Mouse (Mus musculus) intestine, embryonic 14.5 days (tissue): ENCODE data around the gene Rex2. TPM values are rescaled to one million over a fixed set of nuclear protein-coding genes. Genes with fewer than 3 reads are reported as not detected.
"Not testable (repeated sequence)": the region's sequence is repeated elsewhere in the genome, so short reads cannot be mapped to it uniquely, and the experiment has no call there.

Experiments
- ATAC-seq: fragments of 200-750 bp; cut with Nextera tagmentation; replicated peaks from 2 replicates; pipeline ENCODE4 v1.8.0; 2017; ENCODE audit warnings: low read depth, moderate number of reproducible peaks, moderate TSS enrichment, moderate library complexity; ENCODE audit not compliant: low FRiP score, low TSS enrichment
- DNase-seq: peaks from one replicate; pipeline ENCODE4 v3.0.0-alpha.2; 2018; ENCODE audit warnings: low spot score
- H3K27ac ChIP-seq: fragments of 300-500 bp; sonication (generic); 2 replicates; pipeline ENCODE4 v1.5.1; 2014; ENCODE audit warnings: low read depth, mild to moderate bottlenecking, control low read depth
- H3K27me3 ChIP-seq: fragments of 300-500 bp; sonication (generic); replicated peaks from 2 replicates; pipeline ENCODE4 v1.6.1; 2014; ENCODE audit warnings: low read length, control low read depth; ENCODE audit not compliant: control insufficient read depth, insufficient read depth
- H3K36me3 ChIP-seq: fragments of 300-500 bp; sonication (generic); 2 replicates; pipeline ENCODE4 v1.6.1; 2014; ENCODE audit warnings: low read length, control low read depth; ENCODE audit not compliant: control insufficient read depth, insufficient read depth
- H3K4me1 ChIP-seq: fragments of 300-500 bp; sonication (generic); replicated peaks from 2 replicates; pipeline ENCODE4 v1.6.1; 2014; ENCODE audit warnings: low read length, control low read depth, mixed read lengths; ENCODE audit not compliant: control insufficient read depth, insufficient read depth
- H3K4me2 ChIP-seq: fragments of 300-500 bp; sonication (generic); 2 replicates; pipeline ENCODE4 v1.6.1; 2014; ENCODE audit warnings: low read length
- H3K4me3 ChIP-seq: fragments of 300-500 bp; sonication (generic); 2 replicates; pipeline ENCODE4 v1.5.1; 2014; ENCODE audit warnings: low read depth, low read length, control low read depth, mixed read lengths
- H3K9ac ChIP-seq: fragments of 300-500 bp; sonication (generic); 2 replicates; pipeline ENCODE4 v1.6.1; 2014; ENCODE audit warnings: mild to moderate bottlenecking, low read length
- H3K9me3 ChIP-seq: fragments of 300-500 bp; sonication (generic); 2 replicates; pipeline ENCODE4 v1.6.1; 2016; ENCODE audit warnings: low read length, control low read depth; ENCODE audit not compliant: control insufficient read depth
- WGBS: fragments of 180-500 bp; shearing (Covaris S2); extraction: QIAGEN DNeasy Blood & Tissue Kit; methylation state at CpG from one replicate; pipeline ENCODE4 v1.1.7; 2014; 5-methylcytosine and 5-hydroxymethylcytosine counted together
- polyA plus RNA-seq: library from polyadenylated mRNA; unstranded; fragments of >200 nt; fragmentation: Nextera tagmentation; extraction: Ambion mirVana; gene quantifications from 2 replicates; pipeline ENCODE4 v1.2.1, GENCODE M21; 2014

The Rex2 gene
- not detected in 2 replicates for polyA plus RNA-seq

DNA sequence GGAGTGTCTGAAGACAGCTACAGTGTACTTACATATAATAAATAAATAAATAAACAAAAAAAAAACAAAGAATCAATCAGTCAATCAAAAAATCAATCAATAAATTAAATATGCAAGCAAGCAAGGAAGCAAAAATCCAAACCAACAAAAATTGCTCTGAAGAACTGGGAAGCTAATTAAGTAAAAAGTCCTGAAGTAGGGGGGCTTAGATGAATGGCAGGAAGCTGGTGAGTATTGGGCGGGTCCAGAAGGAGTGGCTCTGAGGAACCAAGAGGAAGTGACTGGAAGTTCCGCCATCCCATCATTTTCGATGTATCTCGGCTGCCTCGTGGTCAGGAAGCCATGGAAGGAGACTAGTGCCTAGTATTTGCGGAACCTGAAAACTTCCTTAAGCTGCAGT is at the start of gene Rex2:
TSS of gene Rex2 (plus strand) at position 301 of the 400 bp plus-strand sequence.
- H3K27ac ChIP-seq, H3K4me1 ChIP-seq, H3K9me3 ChIP-seq, ATAC-seq, DNase-seq, H3K4me3 ChIP-seq, H3K9ac ChIP-seq, H3K4me2 ChIP-seq, H3K27me3 ChIP-seq, H3K36me3 ChIP-seq: not testable (repeated sequence)
- WGBS = no CpG with 5 or more reads among the region's 6 CpGs

DNA sequence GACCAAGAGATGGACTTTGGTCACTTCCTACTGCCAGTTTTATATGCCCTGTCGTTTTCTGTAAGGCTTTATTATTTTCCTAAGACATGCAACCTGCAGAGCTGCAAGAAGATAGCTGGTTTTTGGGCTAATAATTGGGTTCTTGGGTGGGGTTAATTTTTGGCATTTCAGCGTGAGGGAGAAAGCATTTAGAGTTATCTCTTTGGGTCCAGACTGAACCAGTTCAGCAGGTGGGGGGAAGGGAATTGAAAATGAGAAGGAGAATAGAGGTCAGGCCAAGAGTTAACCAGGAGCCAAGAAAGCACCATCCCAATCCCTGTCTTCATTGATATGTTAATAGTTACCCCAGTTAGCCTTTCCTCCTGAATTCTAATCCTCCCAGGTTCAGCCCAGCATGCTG is 45.1 kb upstream of the Rex2 start:
- 18% methylated on average over 2 of the region's 2 CpGs for WGBS
- DNase-seq, H3K4me3 ChIP-seq, H3K9ac ChIP-seq, H3K27me3 ChIP-seq, H3K4me2 ChIP-seq, H3K9me3 ChIP-seq, H3K4me1 ChIP-seq, ATAC-seq, H3K36me3 ChIP-seq, H3K27ac ChIP-seq: not testable (repeated sequence)

DNA sequence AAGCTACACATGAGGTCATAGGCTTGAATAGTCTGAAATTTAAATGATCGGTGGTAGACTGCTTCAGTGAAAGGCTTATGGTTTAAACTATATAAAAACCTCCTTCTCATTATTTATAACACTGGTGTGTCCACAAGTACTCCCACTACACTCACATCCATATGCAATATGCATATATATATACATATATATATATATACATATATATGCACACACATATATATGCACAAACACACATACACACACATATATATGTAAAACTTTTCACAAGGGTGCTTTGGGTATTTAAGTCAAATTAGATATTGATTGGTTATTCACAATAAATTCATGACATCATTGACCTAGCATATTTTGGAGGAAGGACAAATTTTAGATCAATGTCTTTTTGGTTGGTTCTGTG is 3.2 kb upstream of the Rex2 start:
- not testable (repeated sequence) for H3K9ac ChIP-seq, ATAC-seq, H3K27me3 ChIP-seq, H3K36me3 ChIP-seq, H3K4me2 ChIP-seq, H3K27ac ChIP-seq, H3K9me3 ChIP-seq, DNase-seq, H3K4me3 ChIP-seq, H3K4me1 ChIP-seq
- no CpG with 5 or more reads among the region's 1 CpGs for WGBS

DNA sequence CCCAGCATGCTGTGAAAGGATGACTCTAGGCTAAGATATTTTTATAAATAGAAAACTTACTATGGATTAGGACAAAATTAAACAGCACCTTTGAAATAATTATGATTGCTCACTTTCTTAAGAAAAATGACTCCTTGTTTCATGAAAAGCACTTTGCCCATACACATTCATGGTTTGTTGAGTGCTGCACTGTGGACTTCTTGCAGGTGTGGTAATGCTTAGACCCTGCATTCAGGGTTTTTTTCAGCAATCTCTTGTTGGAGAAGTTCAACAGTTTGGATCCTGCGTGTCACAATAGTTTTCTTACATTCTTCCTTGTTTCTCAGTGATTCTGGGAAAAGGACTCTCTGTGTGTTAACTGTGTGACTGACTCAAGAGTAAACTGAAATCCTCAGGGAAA is 4.7 kb downstream of the Rex2 start:
- H3K9ac ChIP-seq, ATAC-seq, H3K36me3 ChIP-seq, H3K27ac ChIP-seq, H3K4me3 ChIP-seq, H3K4me2 ChIP-seq, H3K27me3 ChIP-seq, H3K9me3 ChIP-seq, H3K4me1 ChIP-seq, DNase-seq: not testable (repeated sequence)
- 47% methylated on average over 1 of the region's 1 CpGs for WGBS

DNA sequence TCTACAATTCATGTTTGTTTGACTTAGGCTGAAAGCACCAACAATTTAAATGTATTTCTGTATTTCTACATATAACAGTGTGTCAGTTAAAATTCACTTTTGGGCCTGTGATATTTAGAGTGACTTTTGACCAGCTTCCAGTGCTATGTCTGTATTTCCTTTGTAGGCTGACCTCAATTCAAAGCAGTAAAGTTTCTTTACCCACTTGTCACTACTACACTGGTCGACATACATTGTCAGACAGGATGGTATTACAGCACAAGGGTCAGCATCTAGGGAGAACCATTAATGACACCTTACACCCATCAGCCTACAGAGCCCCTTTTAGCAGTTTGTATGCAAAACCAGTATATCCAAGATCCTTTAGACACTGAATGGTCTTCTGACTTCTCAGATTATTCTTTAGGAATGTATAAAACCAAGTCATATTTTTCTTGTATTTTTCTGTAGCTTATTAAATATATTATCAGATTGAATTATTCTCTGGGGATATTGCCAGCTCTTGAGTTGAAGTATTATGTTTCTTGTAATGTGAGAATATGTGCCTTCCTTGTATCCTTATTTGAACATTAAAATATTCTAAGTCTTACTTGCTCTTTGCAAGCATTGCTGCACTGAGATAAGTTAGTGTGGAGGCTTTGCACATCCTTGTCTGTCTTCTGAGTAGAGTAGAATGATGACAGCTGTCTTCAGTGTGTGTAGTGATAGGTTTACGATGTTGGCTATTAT is 9.8 kb downstream of the Rex2 start:
- not testable (repeated sequence) for ATAC-seq, H3K27ac ChIP-seq, H3K4me1 ChIP-seq, H3K36me3 ChIP-seq, H3K9ac ChIP-seq, DNase-seq, H3K27me3 ChIP-seq, H3K9me3 ChIP-seq, H3K4me3 ChIP-seq, H3K4me2 ChIP-seq
- 94% methylated on average over 1 of the region's 2 CpGs for WGBS

DNA sequence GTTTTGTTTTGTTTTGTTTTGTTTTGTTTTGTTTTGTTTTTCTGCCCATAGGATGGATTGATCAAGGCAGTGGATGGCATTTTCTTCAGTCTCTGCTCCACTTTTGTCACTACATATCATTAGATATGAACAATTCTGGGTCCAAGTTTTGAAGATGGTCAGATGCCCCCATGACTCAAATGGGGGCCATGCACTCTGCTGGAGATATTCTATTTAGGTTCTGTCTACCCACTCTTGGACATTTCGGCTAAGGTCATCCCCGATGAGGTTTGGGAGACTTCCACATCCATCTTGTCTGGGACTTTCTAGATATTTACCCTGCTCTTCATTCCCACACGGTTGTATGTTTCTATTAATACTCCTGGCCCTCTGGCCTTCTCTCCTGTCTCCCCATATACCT is 42.1 kb downstream of the Rex2 start:
- H3K27ac ChIP-seq, H3K9ac ChIP-seq, H3K4me3 ChIP-seq, H3K36me3 ChIP-seq, ATAC-seq, H3K9me3 ChIP-seq, H3K4me1 ChIP-seq, DNase-seq, H3K27me3 ChIP-seq, H3K4me2 ChIP-seq: not testable (repeated sequence)
- WGBS = 88% methylated on average over 2 of the region's 3 CpGs

DNA sequence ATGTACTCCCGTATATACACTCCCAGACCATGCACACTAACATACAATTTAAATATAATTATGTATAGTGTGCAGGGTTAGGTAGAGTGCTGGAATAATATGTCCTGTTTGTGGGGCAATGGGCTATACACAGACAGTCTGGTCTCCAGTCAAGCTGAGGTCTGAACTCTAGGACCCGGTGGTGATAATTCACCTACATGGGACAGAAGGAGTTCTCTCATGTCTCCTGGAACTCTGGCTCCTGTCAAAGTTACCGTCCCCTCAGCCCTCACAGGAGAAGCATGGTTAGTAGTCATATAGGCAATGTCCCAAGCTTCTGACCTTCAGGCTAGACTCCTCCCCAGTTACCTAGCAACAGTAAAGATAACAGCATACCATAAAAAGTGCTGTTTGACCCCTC is 44.2 kb downstream of the Rex2 start:
- not testable (repeated sequence) for H3K4me1 ChIP-seq, H3K27ac ChIP-seq, H3K4me2 ChIP-seq, DNase-seq, H3K9ac ChIP-seq, H3K9me3 ChIP-seq, ATAC-seq, H3K27me3 ChIP-seq, H3K36me3 ChIP-seq, H3K4me3 ChIP-seq
- 76% methylated on average over 2 of the region's 3 CpGs for WGBS

DNA sequence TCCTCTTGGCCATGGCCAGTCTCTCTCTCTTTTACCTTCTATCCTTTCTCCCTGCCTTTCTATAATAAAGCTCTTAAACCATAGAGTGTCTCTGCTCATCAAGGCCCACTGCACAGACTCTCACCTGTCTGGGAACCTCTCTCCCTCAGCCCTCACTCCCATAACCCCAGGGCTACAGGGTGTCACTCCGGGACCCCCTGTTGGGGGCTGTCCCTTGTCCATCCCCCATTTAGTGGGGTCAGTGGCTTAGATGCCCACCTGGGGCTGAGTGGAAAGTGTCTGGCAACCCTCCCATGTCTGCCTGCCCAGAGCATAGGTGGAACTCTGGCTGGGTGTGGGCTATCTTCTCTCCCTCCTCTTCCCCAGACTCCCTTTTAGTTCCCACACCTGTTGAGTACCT is 44.7 kb downstream of the Rex2 start:
- not testable (repeated sequence) for H3K4me1 ChIP-seq, H3K4me2 ChIP-seq, ATAC-seq, H3K9me3 ChIP-seq, DNase-seq, H3K4me3 ChIP-seq, H3K9ac ChIP-seq, H3K27me3 ChIP-seq, H3K36me3 ChIP-seq, H3K27ac ChIP-seq
- 93% methylated on average over 1 of the region's 1 CpGs for WGBS

DNA sequence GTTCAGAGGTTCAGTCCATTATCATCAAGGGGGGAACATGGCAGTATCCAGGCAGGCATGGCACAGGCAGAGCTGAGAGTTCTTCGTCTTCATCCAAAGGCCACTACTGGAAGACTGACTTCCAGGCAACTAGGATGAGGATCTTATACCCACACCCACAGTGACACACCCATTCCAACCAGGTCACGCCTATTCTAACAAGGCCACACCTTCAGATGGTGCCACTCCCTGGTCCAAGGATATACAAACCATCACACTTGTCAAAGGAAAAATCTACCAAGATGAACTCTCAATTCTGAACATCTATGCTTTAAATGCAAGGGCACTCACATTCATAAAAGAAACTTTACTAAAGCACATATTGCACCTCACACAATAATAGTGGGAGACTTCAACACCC is 74.0 kb downstream of the Rex2 start:
- not testable (repeated sequence) for ATAC-seq, H3K4me3 ChIP-seq, H3K4me1 ChIP-seq, DNase-seq, H3K4me2 ChIP-seq, H3K27me3 ChIP-seq, H3K36me3 ChIP-seq, H3K9ac ChIP-seq, H3K27ac ChIP-seq, H3K9me3 ChIP-seq
- 72% methylated on average over 2 of the region's 2 CpGs for WGBS
